Mouse (Mus musculus) adrenal gland, adult (tissue): ENCODE results near the gene Npw.

Experiments
- DNase-seq, 2 experiments: peaks; one replicate each; pipeline ENCODE4 v3.0.0; 2022 to 2023; ENCODE audit warnings: low spot score in 1 of 2; ENCODE audit not compliant: inconsistent age in 2 of 2

The Npw gene

DNA sequence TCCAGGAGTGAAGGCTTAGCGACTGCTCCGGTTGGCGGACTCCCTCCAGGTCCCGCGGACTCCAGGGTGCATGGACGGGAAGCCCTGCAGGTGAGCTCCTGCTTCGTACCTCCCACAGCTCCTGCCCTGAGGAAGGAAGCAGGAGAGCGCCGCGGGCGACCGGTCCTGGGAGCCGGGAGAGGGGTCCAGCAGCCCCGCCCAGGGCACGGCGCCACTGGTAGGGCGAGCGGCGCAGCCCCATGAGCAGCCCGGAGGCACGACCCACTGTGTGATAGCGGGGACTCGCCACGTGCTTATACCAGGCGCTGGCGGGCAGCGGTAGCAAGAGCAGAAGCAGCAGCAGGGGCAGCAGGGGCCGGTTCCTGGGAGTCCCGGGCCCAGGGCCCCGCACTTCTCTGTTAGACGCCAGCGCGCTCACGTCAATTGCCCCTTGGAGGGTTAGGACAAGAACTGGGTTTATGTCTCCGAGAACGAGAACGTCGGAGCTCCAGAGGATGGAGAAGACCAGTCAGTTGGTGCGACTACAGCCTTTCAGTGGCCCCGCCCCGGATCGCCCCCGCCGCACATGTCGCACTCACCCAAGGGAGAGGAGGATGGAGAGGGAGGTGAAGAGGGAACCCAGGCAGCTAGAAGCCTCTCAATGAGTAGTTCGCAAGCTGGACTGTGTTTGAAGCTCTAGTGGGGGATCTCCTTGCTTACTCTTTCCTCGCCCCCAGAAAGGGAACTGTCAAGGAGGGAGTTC, at the start of gene Npw:
Gene Npw, minus strand, starts transcription at position 441 of the 742 bp plus-strand sequence.
- DNase-seq, result peak in 1 of 2 experiments; percentile 54

DNA sequence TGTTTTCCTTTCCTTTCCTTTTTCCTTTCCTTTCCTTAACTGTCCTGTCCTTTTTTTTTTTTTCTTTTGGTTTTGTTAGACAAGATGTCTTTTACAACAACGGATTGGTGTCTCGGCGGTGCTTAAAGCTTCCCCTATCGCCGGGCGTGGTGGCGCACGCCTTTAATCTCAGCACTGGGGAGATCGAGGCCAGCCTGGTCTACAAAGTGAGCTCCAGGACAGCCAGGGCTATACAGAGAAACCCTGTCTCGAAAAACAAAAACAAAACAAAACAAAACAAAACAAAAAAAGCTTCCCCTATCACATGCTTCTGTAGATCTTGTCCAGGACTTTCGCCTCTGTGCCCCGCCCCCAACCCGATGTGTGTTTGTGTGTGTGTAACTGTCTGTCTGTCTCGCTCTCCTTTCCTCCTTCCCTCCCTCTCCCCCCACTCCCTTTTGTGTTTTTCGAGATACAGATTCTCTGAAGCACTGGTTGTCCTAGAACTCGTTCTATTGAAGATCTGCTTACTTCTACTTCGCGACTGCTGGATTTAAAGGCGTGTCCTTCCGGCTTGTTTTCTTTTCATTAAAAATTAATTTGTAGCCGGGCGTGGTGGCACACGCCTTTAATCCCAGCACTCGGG, 49.7 kb upstream of the Npw start:
- no peak for DNase-seq

DNA sequence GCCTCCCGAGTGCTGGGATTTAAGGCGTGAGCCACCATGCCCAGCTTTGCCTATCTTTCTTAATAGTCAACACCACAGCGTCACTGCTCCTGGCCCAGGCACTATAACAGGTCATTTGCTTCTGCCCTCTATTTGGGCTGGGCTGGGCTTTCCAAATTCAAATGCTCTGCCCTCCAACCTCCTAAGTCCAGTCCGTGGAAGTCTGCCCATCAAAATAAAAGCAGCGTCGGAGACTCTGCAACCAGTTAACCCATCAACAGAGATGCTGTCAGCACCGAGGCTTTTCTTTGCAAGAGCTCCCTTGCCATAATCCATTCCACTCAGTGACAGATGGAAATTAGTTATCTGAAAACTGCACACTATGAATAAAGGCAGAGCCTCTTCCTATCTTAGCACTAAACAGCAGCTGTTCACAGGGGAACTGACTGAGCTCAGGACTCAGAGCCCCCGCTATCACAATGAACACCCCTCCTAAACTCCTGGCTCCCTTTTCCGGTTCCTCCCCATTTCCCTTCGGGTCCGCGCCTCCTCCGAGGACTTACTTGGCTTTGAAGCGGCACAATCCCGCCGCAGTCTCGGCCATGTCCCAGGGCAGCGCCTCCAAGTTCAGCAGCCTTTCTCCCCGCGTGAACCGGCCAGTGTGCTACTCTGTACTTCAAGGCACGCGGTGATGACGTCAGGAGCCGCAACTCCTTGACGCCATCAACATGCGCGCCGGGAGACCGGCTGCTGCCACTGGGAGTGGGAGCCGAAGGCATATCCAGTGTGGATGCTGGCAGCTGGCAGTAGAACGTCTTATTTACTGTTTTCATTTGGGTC, 48.9 kb upstream of the Npw start, which contains the start of gene Tbl3:
Gene Tbl3, minus strand, starts transcription at position 679 of the 819 bp plus-strand sequence.
- DNase-seq, result peak; percentile 93 to 98

DNA sequence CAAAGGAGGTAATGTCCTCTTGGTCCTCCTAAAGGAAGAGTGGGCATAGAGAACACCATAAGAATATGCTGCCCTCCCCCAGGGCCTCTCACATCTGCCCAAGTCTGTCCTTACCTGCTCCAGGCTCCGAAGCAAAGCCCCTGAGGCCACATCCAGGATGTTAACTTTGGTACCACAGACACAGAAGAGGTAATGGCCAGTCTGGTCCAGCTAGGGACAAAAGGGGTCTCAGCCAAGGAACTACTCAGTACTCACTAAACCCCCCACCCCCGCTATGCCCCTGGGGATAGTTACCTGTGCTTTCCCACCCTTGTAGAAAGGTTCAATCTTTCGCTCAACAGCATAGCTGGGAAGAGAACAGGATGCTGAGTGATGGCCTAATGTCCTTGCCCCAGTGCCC, 47.6 kb upstream of the Npw start:
- no peak for DNase-seq

DNA sequence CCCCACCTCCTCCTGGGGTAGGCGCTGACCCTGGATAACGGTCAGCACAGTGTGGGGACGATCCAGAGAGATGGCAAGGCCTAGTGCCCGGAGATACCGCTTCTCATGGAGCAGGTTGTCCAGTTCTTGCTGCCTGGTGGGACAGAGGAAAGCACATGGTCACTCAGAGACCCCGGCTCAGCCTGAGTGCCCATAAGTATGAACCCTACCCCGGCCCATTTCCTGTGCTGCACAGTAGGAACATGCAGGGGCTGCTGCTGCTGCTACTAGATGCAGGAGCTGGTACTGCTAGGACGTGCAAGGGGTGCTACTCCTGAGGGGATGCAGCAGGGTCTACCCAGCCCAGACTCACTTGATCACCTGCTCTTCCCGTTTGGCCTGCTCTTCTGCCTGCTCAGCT, 43.0 kb upstream of the Npw start:
- DNase-seq, result no peak

DNA sequence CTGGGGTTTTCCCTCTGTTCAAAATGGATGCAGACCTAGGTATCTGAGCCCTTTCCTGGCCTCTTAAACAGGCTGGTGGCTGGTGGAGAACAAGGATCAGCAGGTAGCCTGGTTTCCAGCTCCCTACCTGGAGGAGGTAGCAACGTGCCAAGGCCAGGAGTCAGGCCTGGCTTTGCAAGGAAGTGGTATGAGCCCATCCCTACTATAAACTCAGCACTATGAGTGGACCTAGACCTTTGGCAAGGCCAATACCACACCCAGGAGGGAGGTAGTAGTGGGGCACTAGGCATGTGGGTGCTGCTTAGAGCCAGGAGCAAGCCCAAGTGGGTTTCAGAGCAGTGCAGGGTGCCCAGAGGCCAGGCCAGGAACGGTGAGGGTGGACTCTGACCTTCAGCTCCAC, 41.2 kb upstream of the Npw start:
- peak in 1 of 2 experiments; percentile 52 for DNase-seq

DNA sequence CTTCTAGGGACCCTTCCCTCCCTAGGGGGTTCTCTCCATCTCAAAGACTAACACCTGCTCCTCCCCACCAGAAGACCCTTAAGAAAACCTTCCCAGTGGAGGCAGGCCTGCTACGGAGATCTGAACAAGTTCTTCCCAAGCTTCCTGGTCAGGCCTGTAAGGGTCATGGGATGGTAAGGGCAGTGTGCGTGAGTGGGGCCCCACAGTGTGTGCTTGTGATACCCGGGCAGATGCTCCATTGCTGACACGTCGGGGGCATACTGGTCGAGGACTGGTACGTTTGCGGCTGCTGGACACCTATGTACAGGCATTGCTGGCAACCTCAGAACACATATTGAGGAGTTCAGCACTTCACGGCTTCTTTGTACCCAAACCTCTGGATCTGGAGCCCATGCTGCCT, 40.5 kb upstream of the Npw start:
- no peak for DNase-seq

DNA sequence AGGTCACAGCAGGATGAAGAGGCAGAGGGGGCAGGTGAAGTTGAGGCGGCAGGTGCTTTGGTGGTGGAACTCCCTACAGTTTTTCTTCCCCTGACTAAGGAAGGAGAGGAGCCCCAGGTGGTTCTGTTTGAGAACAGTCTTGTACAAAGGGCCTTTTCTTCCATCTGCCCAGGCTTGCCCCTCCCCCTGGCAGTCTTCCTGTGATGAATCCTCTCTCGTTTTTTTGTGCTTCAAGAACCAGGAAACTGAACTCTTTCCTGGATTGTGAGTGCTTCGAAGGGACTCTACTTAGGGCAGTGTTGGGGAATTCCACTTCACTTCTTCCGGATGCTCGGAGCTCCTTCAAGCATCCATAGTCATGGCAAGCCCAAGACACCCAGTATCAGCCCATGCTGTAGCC, 39.7 kb upstream of the Npw start:
- DNase-seq, result no peak

DNA sequence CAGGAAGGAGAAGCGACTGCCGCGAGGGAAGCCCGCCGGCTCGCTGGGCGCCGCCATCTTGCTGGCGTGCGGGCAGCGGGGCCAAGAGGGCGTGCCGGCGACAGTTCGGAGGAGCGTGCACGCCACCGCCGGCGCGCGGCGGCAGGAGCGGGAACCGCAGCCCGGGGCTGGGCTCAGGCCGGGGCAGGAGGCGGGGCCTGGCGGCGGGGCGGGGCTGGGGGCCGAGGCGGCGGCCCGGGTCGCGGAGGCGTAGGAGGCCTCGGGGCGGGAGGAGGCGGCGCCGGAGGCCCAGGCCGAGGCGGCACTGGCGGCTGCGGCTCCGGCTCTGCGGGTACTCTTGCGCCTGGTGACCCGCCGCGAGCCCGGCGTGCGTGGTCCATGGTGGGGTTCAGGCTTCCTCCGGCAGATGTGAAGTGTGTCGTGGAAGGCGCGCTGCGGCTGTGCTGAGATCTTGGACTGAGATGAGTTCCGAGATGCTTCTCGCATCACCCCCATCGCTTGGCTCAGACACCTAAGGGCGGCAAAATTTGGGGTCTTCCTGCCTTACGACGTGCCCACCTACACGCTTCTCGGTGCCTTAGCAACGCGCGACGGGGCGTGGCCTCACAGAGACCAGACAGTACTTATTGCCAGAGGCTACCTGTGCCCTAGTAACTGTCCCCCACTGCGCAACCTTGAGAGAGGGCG, 37.9 kb upstream of the Npw start, which contains the start of the genes Gfer and Noxo1:
Gene Gfer, minus strand, starts transcription at position 146 of the 687 bp plus-strand sequence.
Gene Noxo1, plus strand, starts transcription at position 224 of the 687 bp plus-strand sequence.
- peak; percentile 93 to 97 for DNase-seq

DNA sequence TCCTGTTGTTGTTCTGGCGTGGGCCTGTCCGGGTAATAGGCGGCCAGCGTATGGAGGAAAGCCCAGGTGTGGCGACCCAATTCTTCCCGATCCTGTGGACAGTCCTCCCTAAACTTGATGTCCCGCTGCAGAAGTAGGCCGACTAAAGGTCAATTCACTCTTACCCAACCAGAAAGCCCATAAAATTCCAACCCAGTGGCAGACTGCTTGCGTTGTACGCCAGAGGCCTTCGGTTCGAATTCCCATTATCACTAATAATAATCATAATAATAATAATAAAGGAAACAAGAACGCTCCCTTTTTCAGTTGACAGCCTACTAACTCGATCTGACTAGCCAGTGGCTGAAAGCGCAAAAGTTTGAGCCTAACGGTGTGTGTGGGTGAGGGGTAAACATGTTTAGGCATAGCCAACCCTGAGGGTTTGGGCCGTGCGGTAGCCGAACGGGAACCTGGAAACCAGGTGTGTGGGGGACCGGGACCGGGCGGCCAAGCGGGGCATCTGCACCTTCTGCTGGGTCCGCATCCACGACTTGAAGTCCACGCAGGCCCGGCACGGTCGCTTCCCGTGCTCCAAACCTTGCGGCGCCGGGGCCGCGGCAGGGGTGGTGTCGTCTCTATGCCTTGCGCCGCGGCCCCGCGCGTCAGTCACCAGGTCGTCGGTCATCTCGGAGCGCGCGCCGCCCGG, 37.2 kb upstream of the Npw start:
- DNase-seq, result peak in 1 of 2 experiments; percentile 68

DNA sequence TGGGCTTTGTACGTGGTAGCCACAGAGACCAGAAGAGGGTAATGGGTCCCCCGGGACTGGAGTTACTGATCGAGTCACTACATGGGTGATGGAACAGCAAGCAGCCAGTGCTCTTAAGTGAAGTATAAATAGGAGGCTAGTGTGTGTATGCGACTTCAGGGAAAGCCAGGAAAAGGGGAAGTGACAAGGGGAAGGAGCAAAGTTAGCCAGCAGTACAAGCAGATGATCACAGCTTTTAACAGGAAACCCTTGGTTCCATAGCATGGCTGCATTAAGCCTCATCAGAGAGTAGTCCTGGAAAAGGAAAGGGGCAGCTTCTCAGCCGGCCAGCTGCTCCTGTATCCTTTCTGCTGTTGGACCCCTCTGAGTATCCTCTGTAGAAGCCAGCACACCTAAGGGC, 34.1 kb upstream of the Npw start:
- no peak for DNase-seq

DNA sequence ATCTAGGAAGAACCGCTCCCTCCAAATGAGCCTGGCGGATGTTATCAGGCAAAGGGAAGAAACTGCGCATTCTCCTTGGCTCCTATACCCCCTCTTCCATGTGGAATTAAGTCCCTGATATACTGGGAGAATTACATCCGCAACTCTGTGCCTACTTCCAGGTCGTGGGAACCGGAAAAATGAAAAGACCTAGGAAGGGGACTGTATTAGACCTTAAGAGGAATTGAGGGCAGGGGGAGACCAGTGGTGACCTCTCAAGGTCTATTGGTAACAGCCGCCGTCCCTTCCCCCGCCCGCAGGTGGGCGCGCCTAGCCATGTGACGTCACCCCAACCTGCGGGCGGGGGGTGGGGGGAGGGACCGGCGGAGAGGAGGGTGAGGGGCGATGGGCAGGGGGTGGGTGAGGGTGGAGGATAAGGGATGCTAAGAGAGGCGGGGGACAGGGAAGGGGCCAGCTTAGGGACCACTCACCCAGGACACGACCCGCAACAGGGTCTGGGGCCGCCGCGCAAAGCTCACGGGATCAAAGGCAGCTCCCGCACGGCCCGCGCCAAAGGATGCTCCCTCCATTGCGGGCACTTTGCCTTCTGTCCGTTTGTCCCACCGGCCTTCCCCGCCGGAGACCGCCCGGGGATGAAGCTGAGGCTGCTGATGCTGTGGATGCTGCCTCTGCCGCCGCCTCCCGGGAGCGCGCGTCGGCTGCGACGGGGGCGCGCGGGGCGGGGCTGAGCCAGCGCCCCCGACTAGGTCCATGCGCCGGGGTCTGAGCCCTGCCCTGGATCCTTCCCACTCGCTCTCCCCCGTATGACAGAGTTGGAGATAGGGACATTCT, 31.2 kb upstream of the Npw start, which contains the start of gene Syngr3:
Gene Syngr3, minus strand, starts transcription at position 705 of the 831 bp plus-strand sequence.
- DNase-seq, result no peak

DNA sequence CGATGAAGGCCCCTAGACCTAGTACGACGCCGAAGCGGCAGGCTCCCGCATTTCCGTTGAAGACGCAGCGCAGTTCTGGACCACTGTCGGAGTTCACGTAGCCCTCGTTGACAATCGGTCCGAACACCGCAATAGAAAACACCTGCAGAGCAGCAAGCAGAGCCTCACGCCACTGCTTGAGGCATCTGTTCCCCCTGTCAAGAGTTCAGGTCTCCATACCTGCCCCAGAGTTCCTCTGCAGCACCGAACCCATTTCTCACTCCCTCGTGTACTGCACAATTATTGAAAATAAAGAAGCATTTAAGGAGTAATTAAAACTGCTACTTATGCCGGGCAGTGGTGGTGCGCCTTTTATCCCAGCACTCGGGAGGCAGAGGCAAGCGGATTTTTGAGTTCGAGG, 29.3 kb upstream of the Npw start:
- DNase-seq, result no peak

DNA sequence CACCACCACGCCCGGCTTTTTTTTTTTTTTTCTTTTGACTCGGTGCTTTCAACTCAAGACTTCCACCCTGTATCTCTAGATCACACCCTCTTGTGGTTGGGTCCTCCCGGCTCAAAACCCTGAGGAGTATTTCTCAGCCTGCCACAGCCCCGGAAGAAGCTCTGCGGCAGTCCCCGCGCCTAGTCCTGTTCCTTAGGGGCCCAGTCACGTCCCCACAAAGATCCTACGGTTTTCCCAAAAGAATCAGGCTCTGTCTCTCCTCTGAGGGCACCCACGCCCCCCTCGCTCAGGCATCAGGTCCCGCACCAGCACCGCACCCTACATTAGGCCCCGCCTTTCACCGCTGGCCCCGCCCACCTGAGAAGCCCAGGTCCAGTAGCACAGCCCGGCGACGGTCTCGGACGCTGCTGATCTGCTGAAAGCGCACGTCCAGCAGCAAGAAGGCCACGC, 28.9 kb upstream of the Npw start:
- peak; percentile 70 to 84 for DNase-seq

DNA sequence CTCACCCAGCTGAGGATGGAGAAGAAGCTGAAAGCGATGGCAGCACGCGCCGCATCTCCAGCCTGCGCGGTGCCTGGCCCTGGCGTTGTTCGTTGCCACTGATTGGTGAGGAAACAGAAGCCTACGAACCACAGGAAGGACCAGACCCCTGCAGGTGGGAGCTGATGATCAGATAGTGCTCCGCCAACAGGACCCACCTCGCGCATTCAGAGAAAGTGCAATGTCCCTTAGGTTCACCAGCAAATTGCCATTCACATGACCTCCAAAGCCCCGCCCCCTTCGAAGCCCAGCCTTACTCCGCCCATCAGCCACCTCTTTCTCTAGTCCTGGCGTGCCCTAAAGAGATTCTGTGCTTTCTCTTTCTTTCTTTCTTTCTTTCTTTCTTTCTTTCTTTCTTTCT, 28.3 kb upstream of the Npw start:
- DNase-seq, result peak in 1 of 2 experiments; percentile 33

DNA sequence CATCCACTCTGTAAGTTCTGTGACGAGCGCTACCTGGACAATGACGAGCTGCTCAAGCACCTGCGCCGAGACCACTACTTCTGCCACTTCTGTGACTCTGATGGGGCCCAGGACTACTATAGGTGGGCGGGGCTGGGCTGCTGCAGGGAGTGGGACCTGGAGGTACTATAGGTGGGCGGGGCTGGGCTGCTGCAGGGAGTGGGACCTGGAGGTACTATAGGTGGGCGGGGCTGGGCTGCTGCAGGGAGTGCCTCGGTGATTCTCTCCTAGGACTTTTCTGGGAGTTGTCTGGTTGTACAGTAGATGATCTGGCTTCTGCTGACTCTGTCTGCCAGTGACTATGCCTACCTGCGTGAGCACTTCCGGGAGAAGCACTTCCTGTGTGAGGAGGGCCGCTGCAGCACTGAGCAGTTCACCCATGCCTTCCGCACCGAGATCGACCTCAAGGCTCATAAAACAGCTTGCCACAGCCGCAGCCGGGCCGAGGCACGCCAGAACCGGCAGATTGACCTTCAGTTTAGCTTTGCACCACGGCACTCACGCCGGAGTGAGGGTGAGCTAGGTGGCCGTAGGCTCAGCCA, 19.3 kb upstream of the Npw start:
- no peak for DNase-seq

DNA sequence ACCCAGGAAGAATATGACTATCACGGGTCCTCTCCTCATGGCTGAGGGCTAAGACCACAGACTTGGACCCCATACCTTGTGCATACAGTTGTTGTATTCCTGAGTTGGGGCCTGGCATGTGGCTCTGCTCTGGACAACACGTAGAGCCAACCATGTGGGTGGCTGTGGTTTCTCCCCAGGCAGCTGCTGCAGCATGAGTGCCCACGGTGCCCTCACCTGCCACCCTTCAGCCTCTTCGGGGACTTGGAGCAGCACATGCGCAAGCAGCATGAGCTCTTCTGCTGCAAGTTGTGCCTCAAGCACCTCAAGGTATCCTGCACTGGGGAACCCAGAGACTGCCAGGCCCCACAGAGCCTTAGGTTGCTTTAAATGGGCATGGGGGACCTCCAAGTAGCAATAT, 18.6 kb upstream of the Npw start:
- DNase-seq, result no peak

DNA sequence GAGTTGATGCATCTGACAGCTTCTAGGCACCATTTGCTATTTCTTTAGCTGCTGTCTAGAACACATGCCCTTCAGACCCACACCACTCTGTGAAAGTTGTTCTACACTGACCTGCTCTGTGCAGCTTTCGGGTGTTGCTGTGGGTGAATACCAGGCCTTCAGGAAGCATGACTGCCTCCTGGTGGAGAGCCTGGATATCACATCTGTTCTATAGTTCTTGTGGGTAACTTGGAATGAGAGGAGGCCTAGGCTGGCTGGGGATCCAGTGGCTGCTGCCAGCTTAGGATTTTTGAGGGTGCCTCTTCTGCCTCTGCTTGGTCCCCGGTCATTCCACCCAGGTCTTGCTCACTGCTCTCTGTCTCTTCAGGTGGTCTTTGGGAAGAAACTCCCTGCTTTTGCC, 17.9 kb upstream of the Npw start:
- DNase-seq, result peak in 1 of 2 experiments; percentile 79

DNA sequence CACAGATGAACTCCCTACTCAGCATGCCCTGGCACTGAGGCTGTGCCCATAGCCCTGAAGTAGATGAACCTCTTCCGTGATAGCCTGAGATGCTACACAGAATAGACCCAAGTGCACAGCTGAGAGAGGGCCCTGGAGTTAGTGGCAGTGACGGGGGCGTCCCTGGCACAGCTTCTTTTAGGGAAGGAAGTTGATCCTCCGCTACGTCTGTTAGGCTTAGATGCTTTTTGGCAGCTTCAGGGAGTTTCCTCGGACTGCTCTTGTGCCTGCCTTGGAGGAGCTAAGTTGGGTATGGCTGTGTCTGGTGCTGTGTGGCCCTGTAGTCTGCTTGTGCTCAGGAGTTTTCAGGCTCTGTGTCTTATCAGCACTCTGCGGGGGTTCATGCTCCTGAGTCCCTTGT, 16.0 kb upstream of the Npw start:
- no peak for DNase-seq
